Mouse (Mus musculus) lung, embryonic 16.5 days (tissue): Measurements from ENCODE around the gene Hist2h3c1. TPM values are rescaled to one million over a fixed set of nuclear protein-coding genes. Genes with fewer than 3 reads are reported as not detected.
"Not testable (repeated sequence)": the region's sequence is repeated elsewhere in the genome, so short reads cannot be mapped to it uniquely, and the experiment has no call there.

Source experiments
- ATAC-seq: fragments of 200-750 bp; cut with Nextera tagmentation; 2 replicates; pipeline ENCODE4 v1.8.0; 2017; ENCODE audit warnings: low read depth, mild to moderate bottlenecking, moderate library complexity
- H3K27ac ChIP-seq: fragments of 300-500 bp; sonication (generic); 2 replicates; pipeline ENCODE4 v1.5.1; 2014; ENCODE audit warnings: mild to moderate bottlenecking, control low read depth, low read length
- H3K27me3 ChIP-seq: fragments of 300-500 bp; sonication (generic); 2 replicates; pipeline ENCODE4 v1.6.1; 2014; ENCODE audit warnings: low read depth, low read length, mixed read lengths; ENCODE audit not compliant: control insufficient read depth, insufficient read depth
- H3K36me3 ChIP-seq: fragments of 300-500 bp; sonication (generic); 2 replicates; pipeline ENCODE4 v1.6.1; 2014; ENCODE audit warnings: low read length; ENCODE audit not compliant: control insufficient read depth, insufficient read depth
- H3K4me1 ChIP-seq: fragments of 300-500 bp; sonication (generic); replicated peaks from 2 replicates; pipeline ENCODE4 v1.6.1; 2014; ENCODE audit warnings: low read length, mixed read lengths; ENCODE audit not compliant: control insufficient read depth, insufficient read depth
- H3K4me2 ChIP-seq: fragments of 300-500 bp; sonication (generic); 2 replicates; pipeline ENCODE4 v1.6.1; 2014; ENCODE audit warnings: low read depth, low read length, control low read depth
- H3K4me3 ChIP-seq: fragments of 300-500 bp; sonication (generic); 2 replicates; pipeline ENCODE4 v1.5.1; 2014; ENCODE audit warnings: mild to moderate bottlenecking, low read length, control low read depth
- H3K9ac ChIP-seq: fragments of 300-500 bp; sonication (generic); 2 replicates; pipeline ENCODE4 v1.6.1; 2014; ENCODE audit warnings: low read length, control low read depth
- H3K9me3 ChIP-seq: fragments of 300-500 bp; sonication (generic); 2 replicates; pipeline ENCODE4 v1.6.1; 2016; ENCODE audit warnings: low read length; ENCODE audit not compliant: control insufficient read depth
- WGBS: fragments of 180-500 bp; shearing (Covaris S2); extraction: QIAGEN DNeasy Blood & Tissue Kit; methylation state at CpG from one replicate; pipeline ENCODE4 v1.1.7; 2014; 5-methylcytosine and 5-hydroxymethylcytosine counted together
- polyA plus RNA-seq: library from polyadenylated mRNA; unstranded; fragments of >200 nt; fragmentation: Nextera tagmentation; extraction: Ambion mirVana; gene quantifications from 2 replicates; pipeline ENCODE4 v1.2.1, GENCODE M21; 2015

The Hist2h3c1 gene
- polyA plus RNA-seq, 1 experiment from 2014 or later = 2.3 TPM

GRCm38 (mm10) chr3:96239949-96240798, 6.3 kb upstream of the Hist2h3c1 start, which contains the start of gene Hist2h2aa2:
Gene Hist2h2aa2, minus strand, starts transcription at chr3:96240276.
- 3% methylated on average over 24 of the region's 85 CpGs for WGBS
- peak within 1 kb of the TSS; percentile 60 for H3K9ac ChIP-seq
- H3K27ac ChIP-seq = peak within 1 kb of the TSS; percentile 88
- H3K4me2 ChIP-seq = peak within 1 kb of the TSS; percentile 46
- H3K27me3 ChIP-seq, H3K36me3 ChIP-seq, H3K9me3 ChIP-seq: not testable (repeated sequence)
- ATAC-seq = peak; percentile 85
- H3K4me3 ChIP-seq = peak within 1 kb of the TSS; percentile 41
- H3K4me1 ChIP-seq = peaks cover 30% of the 10 kb centered on the region

GRCm38 (mm10) chr3:96240799-96241197, 5.7 kb upstream of the Hist2h3c1 start:
- peak overlapping the region; percentile 13; the same call in 1 of the 2 replicates for H3K4me3 ChIP-seq
- ATAC-seq = no peak
- no peaks in the 10 kb centered on the region for H3K36me3 ChIP-seq
- WGBS = 70% methylated on average over 9 of the region's 9 CpGs
- peak overlapping the region; percentile 43 for H3K4me2 ChIP-seq
- peaks cover 30% of the 10 kb centered on the region for H3K4me1 ChIP-seq
- peak overlapping the region; percentile 88 for H3K27ac ChIP-seq
- no peaks in the 10 kb centered on the region for H3K27me3 ChIP-seq
- H3K9ac ChIP-seq = peak overlapping the region; percentile 60
- H3K9me3 ChIP-seq = no peaks in the 10 kb centered on the region

- Histone ChIP-seq H3K4me2 (peak overlapping the region; percentile 67), H3K27me3 (no peaks in the 10 kb centered on the region), H3K36me3 (no peaks in the 10 kb centered on the region), H3K27ac (peak overlapping the region; percentile 99), H3K9me3 (no peaks in the 10 kb centered on the region), H3K9ac (peak overlapping the region; percentile 87), H3K4me3 (peak overlapping the region; percentile 58), H3K4me1 (peaks cover 26% of the 10 kb centered on the region)
- no peak for ATAC-seq
- 77% methylated on average over 7 of the region's 7 CpGs for WGBS
These were observed 2.4 kb upstream of the Hist2h3c1 start for GRCm38 (mm10) chr3:96243921-96244572.

GRCm38 (mm10) chr3:96245003-96245886, 1.2 kb upstream of the Hist2h3c1 start, which contains the start of gene Hist2h2aa1:
Gene Hist2h2aa1, plus strand, starts transcription at chr3:96245497.
- H3K9me3 ChIP-seq, H3K27me3 ChIP-seq, H3K36me3 ChIP-seq: not testable (repeated sequence)
- peak within 1 kb of the TSS; percentile 87 for H3K9ac ChIP-seq
- H3K4me1 ChIP-seq = peaks cover 26% of the 10 kb centered on the region
- peak within 1 kb of the TSS; percentile 58 for H3K4me3 ChIP-seq
- WGBS = under 1% methylated on average over 33 of the region's 88 CpGs
- H3K4me2 ChIP-seq = peak within 1 kb of the TSS; percentile 67
- H3K27ac ChIP-seq = peak within 1 kb of the TSS; percentile 99
- peak; percentile 87 for ATAC-seq

GRCm38 (mm10) chr3:96246018-96246417, 467 bp upstream of the Hist2h3c1 start:
- H3K9ac ChIP-seq = peak overlapping the region; percentile 50
- peak overlapping the region; percentile 68; the same call in 1 of the 2 replicates for H3K27ac ChIP-seq
- H3K27me3 ChIP-seq, ATAC-seq, H3K9me3 ChIP-seq, H3K36me3 ChIP-seq: not testable (repeated sequence)
- 0% methylated on average over 9 of the region's 21 CpGs for WGBS
- H3K4me3 ChIP-seq = peak overlapping the region; percentile 37
- peaks cover 22% of the 10 kb centered on the region for H3K4me1 ChIP-seq
- H3K4me2 ChIP-seq = peak overlapping the region; percentile 22; the same call in 1 of the 2 replicates

DNA sequence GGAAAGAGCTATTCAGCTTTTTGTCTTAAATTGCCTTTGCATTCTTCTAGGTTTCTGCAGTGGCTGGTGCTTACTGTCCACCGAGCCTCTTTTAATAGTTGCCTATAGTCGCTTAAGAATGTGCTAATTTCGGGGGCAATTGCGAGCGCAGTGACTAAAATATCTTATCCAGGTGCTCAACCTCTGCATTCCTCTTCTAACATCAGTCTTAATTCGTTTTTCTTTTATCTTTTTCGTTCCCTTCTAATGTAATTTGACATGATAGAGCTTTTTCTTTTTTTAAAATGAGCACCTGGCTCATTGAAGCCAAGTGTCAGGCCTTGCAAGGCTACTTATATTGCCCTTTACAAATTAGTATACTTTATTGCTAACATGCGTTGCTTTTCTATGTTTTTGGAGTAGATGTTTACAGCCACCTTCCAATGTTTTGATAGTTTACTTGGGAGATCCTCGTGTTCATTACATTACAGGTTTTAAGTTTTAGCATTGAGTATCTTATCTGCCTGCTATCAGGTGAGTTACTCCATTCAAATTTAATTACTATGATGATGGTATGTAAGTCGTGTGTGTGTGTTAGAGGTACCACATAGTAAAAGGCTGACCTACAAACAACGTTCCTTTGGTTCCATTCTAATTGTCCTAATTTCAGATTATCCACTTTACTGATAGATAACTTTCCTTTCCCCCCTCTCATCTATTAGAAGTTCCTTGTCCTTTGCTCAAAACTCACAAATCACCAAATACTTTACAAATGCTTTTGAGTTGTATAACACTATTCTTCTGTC, 1.1 kb downstream of the Hist2h3c1 start:
- Histone ChIP-seq H3K27ac (peak overlapping the region; percentile 29; the same call in 1 of the 2 replicates), H3K9ac (peak overlapping the region; percentile 68), H3K4me2 (peak overlapping the region; percentile 46), H3K27me3 (no peaks in the 10 kb centered on the region; the same call in 1 of the 2 replicates), H3K4me3 (peak overlapping the region; percentile 53), H3K9me3 (no peaks in the 10 kb centered on the region), H3K4me1 (peaks cover 19% of the 10 kb centered on the region), H3K36me3 (no peaks in the 10 kb centered on the region)
- ATAC-seq = no peak
- WGBS = 3% methylated on average over 11 of the region's 11 CpGs

- Histone ChIP-seq H3K4me1 (peaks cover 19% of the 10 kb centered on the region), H3K27me3 (peaks cover 6% of the 10 kb centered on the region; the same call in 1 of the 2 replicates), H3K9ac (peak overlapping the region; percentile 68), H3K27ac (no peak overlapping the region), H3K4me2 (peak overlapping the region; percentile 46), H3K4me3 (peak overlapping the region; percentile 53), H3K36me3 (no peaks in the 10 kb centered on the region), H3K9me3 (no peaks in the 10 kb centered on the region)
- no peak for ATAC-seq
- WGBS = 31% methylated on average over 6 of the region's 6 CpGs
These were observed 1.9 kb downstream of the Hist2h3c1 start for GRCm38 (mm10) chr3:96248141-96249033.
